Mouse (Mus musculus) mature B cell (primary cell): ENCODE data around the gene Rbfox1.

Source experiments
- in situ Hi-C: fragments of 300-500 bp; cut with MboI; formaldehyde crosslinking; loops from 2 replicates; pipeline ENCODE4 v1.14.3; 2019

Rbfox1 gene

DNA sequence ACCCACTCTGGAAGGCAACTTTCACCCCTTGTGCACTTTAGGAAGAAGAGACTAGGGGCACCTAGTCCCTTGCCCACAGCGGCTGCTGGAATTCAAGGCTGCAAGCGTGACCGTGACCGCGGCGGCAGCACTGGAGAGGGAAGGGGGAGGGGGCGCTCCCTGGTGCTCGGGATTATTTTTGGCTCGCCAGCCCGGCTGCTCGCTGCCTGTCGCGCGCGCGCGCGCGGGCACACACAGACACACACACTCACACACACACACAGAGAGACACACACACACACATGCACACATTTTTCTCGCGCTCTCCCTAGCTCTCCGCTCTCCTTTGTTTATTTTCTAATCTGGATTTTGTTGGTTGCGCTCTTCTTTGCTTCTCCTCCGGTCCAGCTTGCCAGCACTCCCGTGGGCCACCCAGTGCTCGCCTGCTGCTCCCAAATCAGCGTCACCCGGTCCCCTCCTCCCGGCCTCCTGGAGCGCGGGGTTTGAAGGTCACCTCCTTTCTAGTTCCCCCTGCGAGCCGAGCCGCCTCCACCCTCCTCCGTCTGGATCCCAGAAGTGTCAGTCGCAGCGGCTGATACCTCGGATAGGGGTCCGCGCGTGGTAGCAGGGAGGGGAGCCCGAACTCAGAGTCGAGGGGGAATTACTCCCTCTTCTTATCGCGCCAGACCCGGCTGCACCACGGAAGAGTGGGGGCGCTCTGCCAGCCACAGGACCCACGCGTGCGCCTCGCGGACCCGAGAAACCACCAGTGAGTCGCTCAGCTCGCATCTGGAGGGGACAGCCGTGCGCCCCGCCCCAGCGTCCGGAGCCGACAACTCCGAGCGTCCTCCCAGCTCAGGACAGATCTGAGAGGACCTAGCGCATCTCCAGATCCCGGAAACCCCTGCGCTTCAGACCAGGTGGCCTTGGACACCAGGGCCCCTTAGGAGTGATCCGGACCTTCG is at the start of gene Rbfox1:
Gene Rbfox1, plus strand, starts transcription at position 610 of the 944 bp plus-strand sequence.
- in situ Hi-C loops: no loop called here

DNA sequence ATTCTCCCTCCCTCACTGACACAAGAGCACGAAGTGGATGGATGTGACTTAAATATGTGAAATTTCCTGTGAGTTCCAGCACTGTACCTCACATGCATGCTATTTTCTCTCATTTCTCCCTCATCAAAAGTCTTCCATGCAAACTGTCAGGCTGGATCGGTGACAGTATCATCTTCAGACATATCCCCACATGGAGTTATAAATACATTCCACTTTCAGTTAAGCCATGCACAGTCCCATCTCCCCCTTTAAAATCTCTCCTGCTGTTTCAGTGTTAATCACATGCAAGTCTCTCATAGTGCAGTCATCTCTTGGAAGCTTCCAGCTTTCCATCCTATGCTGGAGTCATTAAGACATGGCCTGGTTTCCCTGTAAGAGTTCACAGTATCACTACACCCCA is 48.4 kb upstream of the Rbfox1 start:
- in situ Hi-C loops: no loop called here

DNA sequence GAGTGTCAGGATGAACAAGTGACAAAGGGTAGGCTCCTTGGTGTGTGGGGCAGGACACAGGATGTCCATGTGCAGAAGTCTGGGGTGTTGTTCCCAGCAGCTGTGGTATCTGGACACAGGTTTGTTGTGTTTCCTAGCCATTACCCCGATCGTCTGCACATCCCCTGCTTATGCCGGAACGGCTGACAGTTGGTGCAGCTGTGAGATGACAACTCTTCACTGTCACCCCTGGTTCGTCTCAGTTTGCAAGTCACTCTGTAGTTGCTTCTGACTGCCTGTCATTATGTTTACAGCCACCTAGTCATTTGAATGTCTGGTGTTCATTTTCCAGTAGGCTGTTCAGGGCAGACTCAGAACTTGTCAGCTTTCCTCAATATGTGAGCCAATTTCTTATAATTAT is 44.0 kb upstream of the Rbfox1 start:
- in situ Hi-C loops: no loop called here

DNA sequence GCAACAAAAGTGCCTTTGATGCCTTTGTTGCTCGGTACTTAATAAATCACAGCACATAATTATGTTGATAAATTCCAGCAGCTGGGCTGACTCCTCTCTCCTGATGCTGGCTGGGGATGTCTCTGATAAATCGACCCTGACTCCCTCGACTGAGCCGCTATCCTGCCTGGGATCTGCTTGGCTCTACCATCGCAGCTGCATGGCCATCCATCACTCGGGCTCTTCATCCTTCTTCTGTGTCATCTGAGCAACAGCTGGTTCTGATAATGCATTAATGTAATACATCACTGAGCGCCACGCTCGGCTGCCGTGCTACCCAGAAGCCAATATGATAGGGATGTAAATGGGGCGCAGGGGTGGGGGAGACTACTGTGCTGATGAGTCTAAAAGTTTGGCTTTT is 39.5 kb upstream of the Rbfox1 start:
- in situ Hi-C loops: no loop called here

DNA sequence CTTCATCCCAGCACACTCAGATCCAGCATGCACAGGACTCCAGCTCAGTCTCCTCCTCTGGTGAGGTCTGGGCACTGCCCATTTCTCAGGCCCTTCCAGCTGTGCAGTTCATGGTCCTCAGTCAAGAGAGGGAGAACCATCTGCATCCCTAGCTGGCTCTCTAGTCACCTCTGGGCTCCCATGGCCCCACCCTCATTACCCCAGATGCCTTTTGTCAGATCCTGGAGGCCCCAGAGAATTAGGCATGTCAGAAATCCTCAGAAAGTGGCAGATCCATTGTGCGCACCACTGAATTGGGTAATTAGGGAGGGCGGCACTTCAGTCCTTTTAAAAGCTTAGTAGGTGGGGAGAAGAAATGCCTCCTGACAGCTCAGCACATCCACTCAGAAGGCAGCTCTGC is 32.1 kb upstream of the Rbfox1 start:
- in situ Hi-C loops: no loop called here

DNA sequence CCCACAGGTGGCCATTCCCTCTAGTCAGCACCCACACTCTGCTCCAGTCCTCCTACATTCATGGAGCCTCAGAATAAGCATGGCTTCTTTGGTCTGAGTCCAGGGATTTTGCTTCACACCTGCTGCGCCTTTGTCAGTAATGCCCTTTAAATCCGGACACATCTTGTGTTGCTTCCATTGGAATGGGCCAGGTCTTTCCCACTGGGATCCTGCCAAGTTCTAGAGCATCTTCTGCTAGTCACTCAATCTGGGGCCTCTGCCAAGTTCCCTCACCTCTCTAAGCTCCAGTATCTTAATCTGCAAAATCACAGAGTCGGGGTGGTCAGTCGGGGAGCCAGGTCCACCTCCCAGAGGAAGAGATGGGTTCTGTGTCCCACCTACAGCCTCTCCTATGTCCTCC is 20.8 kb upstream of the Rbfox1 start:
- in situ Hi-C loops: no loop called here

DNA sequence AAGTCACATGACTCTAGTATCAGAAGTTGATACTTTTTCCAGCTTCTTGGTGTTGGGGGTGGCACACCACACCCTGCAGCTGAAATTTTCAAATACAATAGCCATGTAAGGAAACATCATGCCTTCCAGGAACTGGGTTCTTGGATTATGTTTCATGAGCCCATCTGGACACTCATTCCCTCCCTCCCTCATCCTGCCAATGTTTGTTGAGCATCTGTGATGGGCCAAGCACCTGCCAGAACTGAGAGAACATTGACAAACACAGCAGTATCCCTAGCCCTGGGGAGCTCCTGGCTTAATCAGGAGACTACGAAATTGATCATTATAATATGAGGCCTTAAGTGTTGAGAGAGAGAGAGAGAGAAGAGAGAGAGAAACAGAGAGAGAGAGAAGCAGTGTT is 18.2 kb upstream of the Rbfox1 start:
- in situ Hi-C loops: no loop called here

DNA sequence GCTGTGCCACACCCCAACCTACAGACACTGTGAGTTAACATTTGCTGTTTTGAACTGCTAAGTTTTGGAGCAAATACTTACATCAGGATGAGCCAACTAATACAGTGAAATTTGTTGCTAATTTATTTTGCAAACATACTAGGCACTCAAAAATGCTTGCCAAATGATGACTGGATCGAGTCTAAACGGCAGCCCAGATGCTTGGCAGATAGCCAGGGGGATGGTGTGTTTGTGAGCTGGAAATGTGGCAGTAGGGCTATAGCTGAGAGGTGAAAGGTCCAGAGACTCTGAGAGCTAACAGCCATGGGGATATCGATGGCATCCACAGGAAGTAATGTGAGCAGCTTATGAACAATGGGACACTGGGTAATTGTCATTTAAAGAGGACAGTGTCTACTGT is 14.8 kb upstream of the Rbfox1 start:
- in situ Hi-C loops: no loop called here

DNA sequence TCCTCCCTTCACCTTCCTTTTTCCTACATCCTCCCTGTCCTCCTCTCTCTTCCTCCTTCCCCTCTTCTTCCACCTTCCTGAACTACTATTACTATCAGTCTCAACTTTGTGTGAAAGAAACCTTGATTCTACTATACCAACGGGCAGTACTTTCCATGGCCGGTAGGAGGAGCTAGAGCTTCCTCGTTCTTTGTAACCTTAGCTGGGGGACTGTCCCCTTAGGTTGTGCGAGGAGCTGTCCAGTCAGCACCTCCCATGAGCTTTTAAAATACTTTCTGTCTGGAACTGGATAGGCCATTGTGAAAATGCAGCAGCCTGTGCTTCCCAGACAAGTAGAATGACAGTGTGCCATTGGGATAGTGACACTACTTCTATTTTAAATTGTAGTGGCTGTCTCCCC is 3.3 kb upstream of the Rbfox1 start:
- in situ Hi-C loops: no loop called here

DNA sequence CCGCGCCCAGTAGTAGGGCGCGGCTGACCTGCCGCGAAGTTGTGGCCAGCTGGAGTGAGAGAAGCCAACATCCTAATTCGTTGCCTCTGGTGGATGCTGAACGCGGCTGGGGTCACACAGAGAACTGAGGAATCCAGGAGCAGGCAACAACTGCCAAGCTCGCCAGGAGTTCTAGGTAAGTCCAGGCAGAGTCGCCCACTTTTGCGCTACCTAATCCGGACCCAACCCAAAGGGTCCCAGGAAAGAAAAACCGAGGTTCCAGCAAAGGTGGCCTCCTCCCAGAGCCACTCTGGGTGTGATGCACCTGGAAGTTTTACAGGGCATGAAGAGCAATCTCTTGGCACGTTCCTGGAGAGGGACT is 515 bp downstream of the Rbfox1 start:
- in situ Hi-C loops: no loop called here

DNA sequence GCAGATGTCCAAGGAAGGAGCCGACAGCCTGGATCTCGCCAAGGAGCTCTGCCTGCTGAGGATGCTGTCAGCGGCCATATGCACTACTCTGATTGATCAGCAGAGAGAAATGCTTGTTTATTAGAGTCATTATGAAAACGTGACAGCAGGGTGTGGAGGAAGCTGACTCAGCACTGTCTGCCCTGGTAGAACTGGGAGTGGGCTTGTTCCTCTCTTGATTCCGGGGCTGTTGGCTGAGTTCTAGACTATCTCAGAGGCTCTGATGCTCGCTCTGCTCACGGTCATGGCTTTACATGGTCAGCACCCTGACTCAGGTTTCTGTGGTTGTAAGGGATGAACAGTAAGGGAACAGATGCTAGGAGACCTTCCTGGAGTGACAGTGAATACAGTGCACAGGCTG is 10.4 kb downstream of the Rbfox1 start:
- in situ Hi-C loops: no loop called here

DNA sequence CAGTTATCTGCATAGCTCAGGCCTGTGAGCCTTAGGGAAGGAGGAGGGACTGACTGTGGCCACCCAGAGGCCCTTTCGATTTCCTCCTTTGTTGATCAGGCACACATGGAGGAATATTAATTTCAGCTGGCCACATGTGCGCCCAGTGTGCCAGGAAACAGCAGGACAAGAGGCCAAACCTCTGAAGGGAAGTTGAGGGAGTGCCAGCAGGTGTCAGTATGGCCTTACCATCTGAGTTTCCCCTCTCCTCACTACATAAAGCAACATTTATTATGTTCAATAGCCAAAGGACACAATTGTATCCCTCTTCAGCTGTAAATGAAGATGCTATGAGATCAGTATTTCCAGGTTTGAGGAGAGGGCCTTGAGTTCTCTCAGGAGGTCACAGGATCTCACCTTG is 13.2 kb downstream of the Rbfox1 start:
- in situ Hi-C loops: no loop called here

DNA sequence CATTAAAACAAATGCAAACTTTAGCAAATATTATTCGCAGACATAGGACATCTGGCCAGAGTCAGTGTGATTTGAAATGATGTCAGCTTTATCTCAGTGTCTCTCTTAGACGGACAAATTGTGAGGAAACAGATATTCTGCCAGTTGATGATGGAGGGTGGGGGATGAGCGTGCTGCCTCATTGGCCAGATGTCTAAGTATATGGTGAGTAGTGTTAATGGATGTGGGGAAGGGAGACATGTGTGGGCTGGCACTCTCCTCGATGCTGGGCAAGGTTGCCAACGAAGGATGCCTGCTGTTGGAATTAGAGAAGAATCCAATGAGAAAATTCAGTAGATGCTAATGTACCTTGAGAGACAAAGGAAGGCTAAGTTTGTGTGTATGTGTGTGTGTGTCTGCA is 25.6 kb downstream of the Rbfox1 start:
- in situ Hi-C loops: no loop called here

DNA sequence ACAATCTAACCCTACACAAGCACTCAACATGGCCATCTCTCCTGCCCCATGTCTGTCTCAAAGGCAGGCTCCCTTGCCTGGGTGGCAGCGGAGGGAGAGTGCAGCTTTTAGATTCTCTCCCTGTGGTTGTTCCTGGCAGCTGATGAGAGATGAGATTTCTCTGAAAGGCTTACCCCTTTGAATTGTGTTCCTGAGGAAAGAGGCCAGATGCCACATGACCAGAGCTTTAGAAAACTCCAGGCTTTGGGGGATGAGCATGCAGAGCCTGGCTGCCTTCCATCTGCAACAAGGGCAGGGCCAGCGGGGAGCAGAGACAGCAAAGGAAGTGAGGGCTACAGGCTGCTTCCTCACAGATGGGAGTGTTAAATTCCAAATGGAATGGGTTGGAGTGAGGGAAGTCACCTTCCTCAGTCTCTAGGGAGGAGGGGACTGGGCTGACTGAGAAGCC is 26.7 kb downstream of the Rbfox1 start:
- in situ Hi-C loops: no loop called here

DNA sequence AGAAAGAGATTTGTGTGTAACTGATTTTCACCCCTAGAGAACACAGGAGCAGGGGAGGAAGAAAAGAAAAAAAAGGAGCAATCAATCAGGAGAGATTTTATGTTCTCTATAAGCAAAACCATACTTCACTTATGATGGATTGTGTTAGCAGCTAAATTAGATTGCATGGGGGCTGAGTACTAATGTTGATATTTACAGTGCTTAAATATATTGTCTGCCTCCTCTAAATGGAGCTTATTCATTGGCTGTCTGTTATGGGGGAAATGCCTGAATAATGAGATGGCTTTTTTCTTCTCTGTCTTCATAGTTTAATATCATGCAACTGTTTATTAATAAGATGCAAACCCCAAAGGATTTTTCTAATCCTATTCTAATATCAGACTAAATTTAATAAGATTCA is 32.8 kb downstream of the Rbfox1 start:
- in situ Hi-C loops: no loop called here

DNA sequence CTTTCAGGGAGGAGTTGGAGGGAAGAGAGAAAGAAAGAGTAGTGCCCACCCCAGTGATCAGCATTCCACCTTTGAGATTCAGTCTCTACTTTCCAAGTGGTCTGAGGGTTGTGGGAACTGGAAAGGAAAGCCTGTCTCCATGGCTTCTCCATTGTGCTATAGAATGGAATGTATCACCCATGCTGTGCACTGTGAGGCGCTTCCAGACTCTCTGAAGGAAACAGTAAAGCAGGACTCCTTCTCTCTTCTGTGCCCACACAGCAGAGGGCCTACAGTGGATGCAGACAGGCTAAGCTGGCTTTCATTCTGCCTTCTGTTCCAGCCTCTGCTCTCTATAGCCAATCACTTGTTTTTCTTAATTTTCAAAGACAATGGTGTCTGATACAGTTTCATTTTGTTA is 41.8 kb downstream of the Rbfox1 start:
- in situ Hi-C loops: no loop called here

DNA sequence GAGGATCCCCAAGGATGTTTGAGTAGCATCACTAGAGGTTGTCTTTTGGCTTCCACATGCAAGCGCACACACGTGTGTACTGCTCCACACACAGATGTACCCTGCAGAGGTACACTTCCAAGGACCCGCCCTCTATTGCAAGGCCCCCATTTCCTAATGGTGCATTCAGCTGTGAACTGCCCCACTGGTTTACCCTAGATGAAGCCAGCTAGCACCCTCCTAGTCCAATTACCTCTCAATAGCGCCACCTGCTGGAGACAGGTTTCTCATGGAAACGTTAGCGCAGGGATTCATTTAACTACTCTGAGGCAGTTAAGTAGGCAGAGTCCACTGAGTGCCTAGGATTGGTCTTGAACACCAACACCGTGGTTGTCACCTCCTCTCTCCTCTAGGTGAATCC is 46.5 kb downstream of the Rbfox1 start:
- in situ Hi-C loops: no loop called here

DNA sequence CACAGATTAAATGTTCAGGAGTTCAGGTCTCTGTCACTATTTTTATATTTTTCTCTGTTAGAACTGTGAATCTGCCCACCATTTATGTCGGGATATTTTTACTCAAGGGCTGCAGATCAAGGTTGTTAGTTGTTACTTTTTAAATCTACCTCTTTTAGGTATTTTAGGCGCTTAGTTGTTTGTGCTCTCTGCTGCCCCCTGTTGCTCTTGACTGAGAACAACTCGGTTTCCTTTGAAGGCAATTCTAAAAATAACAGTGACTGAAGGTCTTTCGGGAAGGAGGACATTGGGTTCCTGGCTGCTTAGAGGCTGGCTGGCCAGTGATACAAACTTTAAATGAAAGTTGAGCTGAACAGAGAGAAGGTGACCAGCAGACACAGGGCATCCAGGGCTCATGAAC is 54.9 kb downstream of the Rbfox1 start:
- in situ Hi-C loops: no loop called here

DNA sequence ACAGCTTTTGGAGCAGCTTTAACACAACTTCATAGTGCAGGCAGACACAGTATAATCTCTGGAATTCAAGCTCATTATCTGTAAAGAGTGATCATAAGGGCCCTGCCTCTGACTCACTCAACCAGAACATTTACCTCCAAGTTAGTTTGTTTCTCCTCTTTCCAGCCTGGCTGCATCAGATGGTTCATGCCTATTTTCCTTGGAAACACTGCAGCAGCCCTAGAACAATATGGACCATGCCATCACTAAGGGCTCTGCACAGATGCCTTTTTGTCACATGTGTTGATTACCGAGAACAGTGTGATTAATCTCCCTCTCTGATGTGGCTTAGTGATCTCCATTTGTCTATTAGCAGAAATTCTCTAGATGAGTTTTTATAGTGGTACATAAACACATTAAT is 60.5 kb downstream of the Rbfox1 start:
- in situ Hi-C loops: no loop called here

DNA sequence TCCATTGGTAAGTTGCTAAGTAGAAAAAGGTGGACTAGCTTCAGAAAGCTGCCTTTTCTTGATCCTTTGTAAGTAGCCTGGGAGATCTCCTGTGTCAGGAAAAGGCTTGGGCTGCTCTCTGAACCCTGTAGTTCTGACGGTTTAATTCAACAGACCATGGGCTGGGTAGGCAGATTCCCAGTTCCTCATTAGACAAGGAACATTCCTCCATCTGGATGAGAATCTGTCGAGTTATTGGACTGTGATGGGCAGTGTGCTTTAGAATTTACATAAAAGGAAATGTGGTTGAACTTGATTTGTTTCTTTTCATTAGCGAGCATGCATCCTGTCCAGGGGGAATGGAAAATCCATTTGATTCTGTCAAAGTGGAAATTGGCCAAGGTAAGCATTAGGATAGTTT is 68.0 kb downstream of the Rbfox1 start:
- in situ Hi-C loops: no loop called here

DNA sequence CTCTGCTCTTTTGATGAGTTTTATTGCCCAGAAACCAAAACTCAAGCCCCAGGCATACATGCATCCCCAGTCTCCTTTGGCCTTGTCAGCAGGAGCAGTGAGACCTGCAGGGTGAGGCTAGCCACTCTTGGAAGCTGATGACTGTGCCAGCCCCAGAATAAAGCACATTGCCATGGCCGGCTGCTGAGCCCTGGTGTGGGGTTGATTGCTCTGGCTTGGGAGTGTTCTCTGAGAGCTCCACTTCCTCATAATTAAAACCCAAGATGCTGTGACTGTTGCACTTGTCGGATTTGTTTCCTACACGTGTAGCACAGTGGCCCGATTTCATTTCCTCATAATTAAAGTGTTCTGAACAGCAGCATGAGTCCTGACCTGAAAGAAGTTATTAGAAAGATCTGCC is 72.3 kb downstream of the Rbfox1 start:
- in situ Hi-C loops: no loop called here

DNA sequence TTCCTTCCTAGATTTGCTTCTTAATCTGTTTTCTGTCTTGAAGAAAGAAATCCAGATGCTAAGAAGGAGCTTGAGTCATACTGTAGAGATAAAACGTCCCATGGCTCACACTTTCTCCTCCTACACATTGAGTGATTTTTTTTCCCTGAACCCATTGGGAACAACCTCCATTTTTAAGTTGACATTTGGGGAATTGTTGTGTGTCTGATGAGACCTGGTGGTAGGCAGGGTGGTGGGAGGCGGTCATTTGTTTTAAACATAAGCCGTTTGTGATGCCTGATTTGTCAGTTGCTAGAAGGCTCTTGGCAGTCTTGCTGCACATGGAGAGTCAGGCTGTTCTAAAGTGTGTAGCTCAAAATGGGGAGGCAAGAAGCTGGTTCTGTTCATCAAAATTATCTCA is 76.6 kb downstream of the Rbfox1 start:
- in situ Hi-C loops: no loop called here

DNA sequence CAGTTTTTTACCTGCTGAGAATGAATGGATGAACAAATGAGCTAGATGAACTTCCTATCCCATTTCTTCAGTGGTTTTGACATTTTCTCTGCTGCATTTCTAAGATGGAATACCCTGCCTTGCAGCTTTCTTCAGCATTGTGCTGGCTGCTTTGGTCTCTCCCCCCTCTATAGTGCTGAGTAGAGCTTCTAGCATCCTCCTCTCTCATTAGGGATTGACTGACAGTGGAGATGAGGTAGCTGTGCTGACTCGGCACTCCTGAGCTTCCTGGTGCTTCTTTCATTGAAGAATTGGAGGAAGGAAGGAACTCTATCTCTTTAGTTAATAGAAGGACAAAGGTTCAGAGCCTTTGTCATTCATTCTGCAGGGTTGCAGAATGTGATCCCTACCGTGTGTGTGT is 89.0 kb downstream of the Rbfox1 start:
- in situ Hi-C loops: no loop called here
